Mouse (Mus musculus): ENCODE measurements around the gene Itgam. TPM values are rescaled to one million over a fixed set of nuclear protein-coding genes. Genes with fewer than 3 reads are reported as not detected.
A peak's percentile ranks its signal among the peaks of the same experiment; 100 is the strongest.
"Not testable (repeated sequence)": the region's sequence is repeated elsewhere in the genome, so short reads cannot be mapped to it uniquely, and the experiment has no call there.

Itgam gene
- not detected for polyA plus RNA-seq (2021)

GRCm38 (mm10) chr7:128062456-128062855, at the start of gene Itgam, which contains the start of gene Gm49368:
Itgam (plus strand) TSS chr7:128062640.
Gm49368 (plus strand) TSS chr7:128062683.
- POLR2A ChIA-PET, result no interaction called here
- in situ Hi-C loops (cut with MboI; ENCODE audit: low pct_unique_long_range_greater_than_20kb), result no loop called here
- TF ChIP-seq CTCF (IDR thresholded peaks at IDR 0.05), result no peak

GRCm38 (mm10) chr7:128013116-128013515, 49.3 kb upstream of the Itgam start:
- ChIA-PET POLR2A (no interaction called here), CTCF (no interaction called here)
- in situ Hi-C loops (cut with MboI; ENCODE audit: low pct_unique_long_range_greater_than_20kb), result no loop called here
- DNase-seq (ENCODE audit: low read depth, low spot score), result no peak
- no peaks in the 10 kb centered on the region for H3K27me3 ChIP-seq
- no peak for ATAC-seq
- TF ChIP-seq CTCF (IDR thresholded peaks at IDR 0.05), result no peak

More at GRCm38 (mm10) chr7:128062456-128062855, at the start of gene Itgam, which contains the start of gene Gm49368:
- no peak for ATAC-seq
- peaks cover 6% of the 10 kb centered on the region for H3K27me3 ChIP-seq
- DNase-seq (ENCODE audit: low read depth, low spot score), result no peak
- CTCF ChIA-PET, result no interaction called here

GRCm38 (mm10) chr7:128016134-128016533, 46.3 kb upstream of the Itgam start:
- ATAC-seq; H3K27me3 ChIP-seq; DNase-seq (ENCODE audit: low read depth, low spot score); CTCF ChIA-PET; POLR2A ChIA-PET; in situ Hi-C loops (cut with MboI; ENCODE audit: low pct_unique_long_range_greater_than_20kb): not testable (repeated sequence)

GRCm38 (mm10) chr7:128016650-128017049, 45.8 kb upstream of the Itgam start:
- no peak for DNase-seq (ENCODE audit: low read depth, low spot score)
- TF ChIP-seq CTCF (IDR thresholded peaks at IDR 0.05), result no peak
- ATAC-seq, result no peak
- CTCF ChIA-PET, result no interaction called here
- POLR2A ChIA-PET, result no interaction called here
- in situ Hi-C loops (cut with MboI; ENCODE audit: low pct_unique_long_range_greater_than_20kb), result no loop called here
- no peaks in the 10 kb centered on the region for H3K27me3 ChIP-seq

GRCm38 (mm10) chr7:128018275-128018674, 44.2 kb upstream of the Itgam start:
- DNase-seq (ENCODE audit: low read depth, low spot score), result no peak
- CTCF ChIA-PET, result no interaction called here
- H3K27me3 ChIP-seq, result no peaks in the 10 kb centered on the region
- in situ Hi-C loops (cut with MboI; ENCODE audit: low pct_unique_long_range_greater_than_20kb), result no loop called here
- POLR2A ChIA-PET, result no interaction called here
- no peak for ATAC-seq
- no peak for TF ChIP-seq CTCF (IDR thresholded peaks at IDR 0.05)

GRCm38 (mm10) chr7:128019187-128019586, 43.3 kb upstream of the Itgam start:
- DNase-seq (ENCODE audit: low read depth, low spot score) (no peak), ATAC-seq (no peak)
- in situ Hi-C loops (cut with MboI; ENCODE audit: low pct_unique_long_range_greater_than_20kb), result no loop called here
- ChIA-PET CTCF (no interaction called here), POLR2A (interaction anchor here (0.6 kb wide), 1 partner anchor 22 kb away, joined by 5 read pairs; no protein-coding TSS in a partner anchor)
- no peak for TF ChIP-seq CTCF (IDR thresholded peaks at IDR 0.05)
- H3K27me3 ChIP-seq, result no peaks in the 10 kb centered on the region

- TF ChIP-seq CTCF (IDR thresholded peaks at IDR 0.05), result peak; percentile 45
- ChIA-PET POLR2A (no interaction called here), CTCF (no interaction called here)
- ATAC-seq, result no peak
- in situ Hi-C loops (cut with MboI; ENCODE audit: low pct_unique_long_range_greater_than_20kb), result no loop called here
- no peaks in the 10 kb centered on the region for H3K27me3 ChIP-seq
- DNase-seq (ENCODE audit: low read depth, low spot score), result no peak
Measured at GRCm38 (mm10) chr7:128022974-128023373, 39.5 kb upstream of the Itgam start.

- no peak for DNase-seq (ENCODE audit: low read depth, low spot score)
- no peaks in the 10 kb centered on the region for H3K27me3 ChIP-seq
- ChIA-PET CTCF (no interaction called here), POLR2A (no interaction called here)
- TF ChIP-seq CTCF (IDR thresholded peaks at IDR 0.05), result no peak
- ATAC-seq, result no peak
- in situ Hi-C loops (cut with MboI; ENCODE audit: low pct_unique_long_range_greater_than_20kb), result no loop called here
Measured at GRCm38 (mm10) chr7:128023565-128023964, 38.9 kb upstream of the Itgam start.

GRCm38 (mm10) chr7:128024364-128024763, 38.1 kb upstream of the Itgam start:
- in situ Hi-C loops (cut with MboI; ENCODE audit: low pct_unique_long_range_greater_than_20kb), result no loop called here
- ChIA-PET CTCF (no interaction called here), POLR2A (no interaction called here)
- ATAC-seq (no peak), DNase-seq (ENCODE audit: low read depth, low spot score) (no peak)
- H3K27me3 ChIP-seq, result no peaks in the 10 kb centered on the region
- TF ChIP-seq CTCF (IDR thresholded peaks at IDR 0.05), result no peak

GRCm38 (mm10) chr7:128024932-128025331, 37.5 kb upstream of the Itgam start:
- CTCF ChIA-PET, result no interaction called here
- peak; percentile 9 for DNase-seq (ENCODE audit: low read depth, low spot score)
- in situ Hi-C loops (cut with MboI; ENCODE audit: low pct_unique_long_range_greater_than_20kb), result no loop called here
- ATAC-seq, result peak; percentile 35
- TF ChIP-seq CTCF (IDR thresholded peaks at IDR 0.05), result no peak
- POLR2A ChIA-PET, result no interaction called here
- no peaks in the 10 kb centered on the region for H3K27me3 ChIP-seq

GRCm38 (mm10) chr7:128025381-128025780, 37.1 kb upstream of the Itgam start:
- POLR2A ChIA-PET, result no interaction called here

GRCm38 (mm10) chr7:128031403-128031976, 30.9 kb upstream of the Itgam start:
- no peaks in the 10 kb centered on the region for H3K27me3 ChIP-seq
- ATAC-seq, result no peak
- no peak for TF ChIP-seq CTCF (IDR thresholded peaks at IDR 0.05)
- in situ Hi-C loops (cut with MboI; ENCODE audit: low pct_unique_long_range_greater_than_20kb), result no loop called here
- ChIA-PET POLR2A (no interaction called here), CTCF (no interaction called here)
- no peak for DNase-seq (ENCODE audit: low read depth, low spot score)

More at GRCm38 (mm10) chr7:128025381-128025780, 37.1 kb upstream of the Itgam start:
- in situ Hi-C loops (cut with MboI; ENCODE audit: low pct_unique_long_range_greater_than_20kb), result no loop called here
- no peak for TF ChIP-seq CTCF (IDR thresholded peaks at IDR 0.05)
- H3K27me3 ChIP-seq, result no peaks in the 10 kb centered on the region
- DNase-seq (ENCODE audit: low read depth, low spot score) (no peak), ATAC-seq (no peak)
- CTCF ChIA-PET, result no interaction called here

All from Patski (cell line).